Mouse (Mus musculus): Measurements from ENCODE around the gene 9930022D16Rik.

Gene 9930022D16Rik

DNA sequence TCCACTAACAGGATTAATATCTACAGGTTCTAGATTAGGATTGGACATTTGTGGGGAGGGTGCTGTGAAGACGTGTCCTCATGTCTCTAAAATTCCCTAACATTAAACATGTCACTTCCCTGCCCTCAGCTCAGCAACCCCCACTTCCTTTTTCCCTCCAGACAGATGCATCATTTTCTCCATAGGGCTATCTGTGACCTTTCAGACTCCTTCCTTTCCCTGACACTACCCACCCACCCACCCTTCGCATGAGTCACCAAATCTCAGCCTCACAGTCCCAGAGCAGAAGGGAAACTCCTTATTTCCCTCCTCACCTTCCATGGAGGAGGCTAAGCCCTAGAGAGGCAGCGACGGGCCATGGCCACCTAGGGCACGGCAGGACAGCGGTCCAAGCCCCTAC lies at the start of gene 9930022D16Rik:
TSS of gene 9930022D16Rik (plus strand) at position 301 of the 400 bp plus-strand sequence.
- DNase-seq: no peak

- DNase-seq: no peak
Measured at GRCm38 (mm10) chr11:109364337-109364736, 49.4 kb upstream of the 9930022D16Rik start.

- DNase-seq: no peak
Measured at GRCm38 (mm10) chr11:109364881-109365280, 48.8 kb upstream of the 9930022D16Rik start.

DNA sequence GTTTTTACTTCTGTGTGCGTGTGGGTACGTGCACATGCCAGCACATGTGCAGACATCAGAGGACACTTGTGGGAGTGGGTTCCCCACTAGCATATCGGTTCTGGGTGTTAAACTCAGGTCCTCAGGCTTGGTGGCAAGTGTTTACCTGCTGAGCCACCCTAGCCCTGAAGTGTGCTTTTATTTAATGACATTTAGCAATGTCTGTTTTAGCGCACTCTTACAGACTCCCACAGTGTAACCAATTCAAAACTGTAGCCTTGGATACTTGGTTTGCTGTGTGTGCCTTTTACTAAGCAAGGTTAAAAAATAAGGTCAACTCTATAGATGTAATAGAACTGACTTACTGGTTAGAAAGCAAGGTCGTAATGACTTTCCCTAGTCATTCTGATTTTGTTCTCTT lies 47.9 kb upstream of the 9930022D16Rik start:
- no peak for DNase-seq

DNA sequence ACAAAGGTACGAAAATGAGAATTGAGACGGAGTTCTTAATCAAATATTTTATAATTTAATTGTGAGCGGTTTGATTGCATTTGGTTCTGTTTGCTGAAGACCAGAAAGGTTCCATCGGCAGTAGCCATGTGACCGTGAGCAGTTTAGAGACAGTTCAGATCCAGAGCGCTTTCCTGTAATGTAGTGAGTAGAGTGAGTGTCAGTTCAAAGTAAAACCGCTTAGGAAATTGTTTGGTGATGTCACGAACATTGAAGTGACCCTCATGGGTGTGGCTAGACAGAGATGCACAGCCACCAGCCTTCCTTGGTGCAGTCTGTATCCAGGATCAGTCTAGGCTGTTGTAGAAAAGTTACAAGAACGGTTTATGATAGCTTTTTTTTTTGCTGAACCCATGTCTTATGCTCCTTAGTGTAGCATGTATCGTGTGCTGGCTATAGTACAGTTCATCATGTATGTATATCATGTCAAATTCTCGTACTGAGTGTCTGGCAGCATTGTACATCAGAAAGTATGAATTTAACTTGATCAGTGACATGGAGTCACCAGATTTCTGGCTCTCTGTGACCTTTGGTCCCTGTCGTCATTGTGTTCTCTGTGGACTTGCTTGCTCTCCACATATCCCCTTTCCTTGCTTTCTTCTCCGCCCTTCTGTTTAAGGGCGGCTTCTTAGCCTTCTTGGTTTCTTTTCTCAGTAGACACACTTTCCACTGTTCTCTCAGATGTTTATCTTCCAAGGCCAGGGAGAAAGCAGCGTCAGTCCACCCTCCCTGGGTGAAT lies 46.7 kb upstream of the 9930022D16Rik start:
- DNase-seq: no peak

- DNase-seq: no peak
Measured at GRCm38 (mm10) chr11:109369026-109369637, 44.6 kb upstream of the 9930022D16Rik start.

DNA sequence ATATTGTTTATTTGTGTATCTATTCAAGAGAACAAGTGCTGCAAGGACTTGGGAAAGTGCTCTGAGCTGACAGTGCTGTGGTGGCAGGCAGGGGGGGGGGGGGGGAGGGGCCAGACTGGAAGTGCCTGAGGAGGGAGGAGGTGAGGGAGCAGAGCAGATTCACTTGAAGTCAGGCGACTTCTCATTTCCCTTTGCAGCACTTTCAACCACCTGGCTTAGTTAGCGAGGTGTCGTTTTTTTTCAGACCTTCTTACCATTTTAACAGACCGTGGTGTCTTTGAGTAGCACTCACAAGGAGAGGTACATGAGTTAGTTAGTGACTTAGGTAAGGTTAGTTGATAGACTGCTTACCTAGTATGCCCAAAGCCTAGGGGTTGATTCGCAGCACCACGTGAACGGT lies 38.3 kb upstream of the 9930022D16Rik start:
- no peak for DNase-seq

DNA sequence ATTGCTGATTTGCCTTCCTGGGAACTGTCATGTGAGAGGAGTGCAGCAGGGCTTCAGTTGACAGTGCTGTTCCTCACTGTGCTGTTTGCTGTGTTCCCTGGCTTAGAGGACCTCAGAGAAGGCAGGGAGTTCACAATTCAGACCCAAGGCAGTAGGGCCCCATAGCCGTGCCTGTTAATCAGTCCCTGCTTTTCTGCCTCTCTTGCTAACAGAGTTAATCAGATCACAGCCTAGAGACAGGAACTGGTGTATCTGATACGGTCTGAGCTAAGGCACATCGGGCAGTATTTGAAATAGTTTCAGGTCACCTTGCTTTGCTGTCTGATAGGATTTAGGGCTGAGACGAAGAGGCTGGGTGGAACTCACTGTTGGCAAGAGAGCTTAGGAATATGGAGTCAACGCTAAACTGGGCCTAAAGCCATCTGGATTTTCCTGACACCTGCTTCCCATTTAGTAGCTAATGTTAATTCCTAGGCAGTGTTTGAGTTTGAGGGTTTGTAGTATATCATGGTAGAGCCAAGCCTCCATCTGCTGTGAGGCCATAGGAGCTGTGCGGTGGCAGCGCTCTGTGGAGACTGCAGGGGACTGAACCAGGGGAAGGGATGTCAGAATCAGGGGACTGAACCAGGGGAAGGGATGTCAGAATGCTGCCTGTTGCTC lies 37.1 kb upstream of the 9930022D16Rik start:
- DNase-seq: no peak

GRCm38 (mm10) chr11:109377477-109377876 lies 36.2 kb upstream of the 9930022D16Rik start:
- no peak for DNase-seq

DNA sequence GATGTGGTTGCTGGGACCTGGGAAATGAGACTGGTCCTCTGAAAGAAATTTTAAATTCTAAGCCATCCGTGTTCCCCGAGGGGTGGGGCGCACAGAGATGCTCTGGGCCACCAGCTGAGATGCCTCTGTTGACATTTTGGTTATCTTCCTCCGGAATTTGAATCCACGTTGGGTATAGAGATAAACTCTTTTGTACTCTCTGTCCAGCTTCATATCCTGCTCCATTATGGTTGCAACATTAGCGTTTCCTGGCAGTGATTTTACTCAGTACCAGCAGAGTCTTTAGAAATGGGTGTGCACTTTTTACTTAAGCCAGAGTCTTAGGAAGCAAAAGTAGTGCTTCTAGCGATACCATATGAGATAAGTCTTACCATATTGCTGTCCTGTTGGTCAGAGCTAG lies 35.7 kb upstream of the 9930022D16Rik start:
- DNase-seq: no peak

DNA sequence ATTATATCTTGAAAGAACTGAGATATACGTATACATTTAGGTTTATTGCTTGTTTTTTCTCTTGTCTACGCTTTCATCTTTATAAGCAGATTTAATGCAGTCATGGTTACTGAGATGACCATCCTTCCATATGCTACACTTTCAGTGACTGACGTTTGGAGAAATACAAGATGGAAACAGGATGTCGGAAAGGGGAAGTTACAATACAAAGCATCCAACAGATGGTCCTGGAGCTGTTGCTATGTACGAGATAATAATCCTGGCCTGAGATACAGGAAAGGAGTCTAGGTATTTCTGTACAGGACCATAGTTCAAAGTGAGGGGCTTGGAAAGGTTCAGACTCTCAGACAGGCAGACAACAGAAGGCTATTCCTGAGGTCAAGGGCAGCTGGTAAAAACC lies 33.1 kb upstream of the 9930022D16Rik start:
- DNase-seq: no peak

- no peak for DNase-seq
Measured at GRCm38 (mm10) chr11:109385296-109385695, 28.4 kb upstream of the 9930022D16Rik start.

DNA sequence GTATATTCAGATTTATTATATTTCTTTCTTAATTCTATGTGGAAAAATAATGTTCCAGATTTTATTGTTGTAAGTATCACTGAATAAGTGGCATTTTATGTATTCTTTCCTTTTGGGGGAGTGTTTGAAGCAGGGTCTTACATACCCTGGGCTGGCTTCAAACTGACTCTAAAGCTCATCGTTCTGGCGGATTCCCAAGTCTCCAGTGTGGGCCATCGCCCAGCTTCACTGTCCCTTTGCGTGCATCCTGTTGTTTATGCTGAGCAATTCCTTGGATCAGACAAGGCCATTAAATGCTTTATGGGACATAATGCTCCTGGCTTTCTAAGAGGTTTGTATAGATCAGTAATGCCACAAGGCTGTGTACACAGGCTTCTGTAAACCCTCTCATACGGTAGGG lies 24.7 kb upstream of the 9930022D16Rik start:
- DNase-seq: no peak

DNA sequence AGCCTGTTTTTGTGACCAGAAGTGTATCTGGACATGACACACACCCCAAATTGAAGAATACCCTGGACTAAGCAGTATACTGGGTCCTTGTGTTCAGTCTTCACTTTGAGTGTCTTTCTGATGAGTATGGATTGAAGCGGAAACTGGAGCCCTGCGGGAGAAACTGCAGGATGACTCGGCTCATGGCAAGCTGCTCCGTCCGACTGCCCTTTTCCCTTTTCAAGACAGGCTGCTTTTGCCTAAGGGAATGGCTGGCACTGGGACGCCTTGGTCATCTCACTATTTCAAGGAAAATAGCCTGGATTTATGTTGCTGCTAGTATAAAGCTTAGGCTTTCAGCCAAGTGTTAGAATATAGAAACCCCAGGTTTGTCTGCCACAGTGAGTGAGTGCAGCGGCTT lies 22.5 kb upstream of the 9930022D16Rik start:
- no peak for DNase-seq

DNA sequence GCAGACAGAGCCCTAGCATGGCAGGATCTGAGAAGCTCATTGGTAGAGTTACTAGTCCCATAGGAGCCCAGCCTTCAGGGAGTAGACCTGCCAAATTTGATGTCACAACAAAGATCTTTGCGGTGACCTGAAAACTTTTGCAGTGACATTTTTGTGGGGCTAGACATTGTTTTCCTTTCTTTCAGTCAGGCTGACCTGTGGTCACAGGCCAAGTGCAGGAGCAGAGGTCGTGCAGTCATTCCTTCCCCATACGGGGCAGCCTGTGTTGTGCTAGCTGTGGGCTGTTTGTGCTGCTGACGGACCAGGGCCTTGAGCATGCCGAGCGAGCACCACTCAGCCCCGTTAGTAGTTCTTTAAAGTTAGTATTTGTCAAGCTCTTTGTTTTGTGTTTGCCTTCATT lies 22.0 kb upstream of the 9930022D16Rik start:
- DNase-seq: no peak

DNA sequence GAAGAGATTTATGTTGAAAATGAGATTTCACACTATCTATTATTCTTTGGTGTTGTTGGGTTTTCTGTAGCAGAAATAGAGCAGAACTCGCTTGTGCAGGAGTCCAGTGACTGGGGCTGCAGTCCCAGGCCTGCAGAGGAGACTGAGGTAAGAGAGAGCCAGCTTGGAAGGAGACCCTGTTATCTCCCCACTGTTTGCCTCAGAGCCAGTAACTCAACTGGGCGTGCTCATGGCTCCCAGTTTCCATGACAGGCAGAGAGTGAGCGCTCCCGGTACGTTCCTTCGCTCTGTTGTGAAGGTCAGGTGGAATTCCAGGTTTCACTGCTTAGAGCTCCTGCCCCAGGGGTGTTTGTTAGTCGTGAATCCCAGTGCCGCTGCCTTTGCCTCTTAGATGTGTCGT lies 21.1 kb upstream of the 9930022D16Rik start:
- DNase-seq: no peak

DNA sequence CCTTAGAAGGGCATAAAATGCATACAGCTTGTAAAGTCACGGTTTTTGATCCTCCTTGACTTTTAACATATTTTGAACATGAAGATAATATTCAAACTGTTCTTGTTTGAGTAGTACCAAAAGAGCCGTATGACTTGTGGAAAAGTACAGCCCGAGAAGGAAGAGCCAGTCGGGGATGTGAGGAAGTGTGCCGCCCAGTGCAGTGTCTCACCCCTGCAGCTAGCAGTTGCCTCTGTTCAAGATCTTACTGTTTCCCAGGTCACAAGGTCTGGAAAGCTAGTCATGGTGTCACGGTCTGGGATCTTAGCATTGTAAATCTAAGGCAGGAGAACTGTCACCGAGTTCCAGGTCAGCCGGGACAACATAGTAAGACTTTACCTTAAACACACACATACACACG lies 19.0 kb upstream of the 9930022D16Rik start:
- DNase-seq: no peak

DNA sequence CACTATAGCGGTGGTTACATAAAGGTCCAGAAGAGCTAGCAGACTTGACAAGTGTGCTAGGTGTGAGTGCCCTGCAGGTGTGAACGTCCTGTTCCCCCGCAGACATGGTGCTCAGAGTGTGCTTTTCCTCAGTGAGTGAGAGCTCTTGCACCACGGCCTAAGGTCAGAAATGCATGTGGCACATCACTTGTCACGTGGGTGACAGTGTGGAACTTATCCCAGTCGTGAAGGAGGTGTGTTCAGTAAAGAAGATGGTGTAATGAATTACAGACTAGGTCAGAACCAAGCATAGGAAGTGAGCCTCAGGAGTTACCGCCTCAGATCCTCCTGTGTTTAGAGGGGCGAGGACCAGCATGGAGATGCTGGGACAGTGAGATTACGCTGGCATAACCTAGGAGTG lies 18.4 kb upstream of the 9930022D16Rik start:
- DNase-seq: no peak

DNA sequence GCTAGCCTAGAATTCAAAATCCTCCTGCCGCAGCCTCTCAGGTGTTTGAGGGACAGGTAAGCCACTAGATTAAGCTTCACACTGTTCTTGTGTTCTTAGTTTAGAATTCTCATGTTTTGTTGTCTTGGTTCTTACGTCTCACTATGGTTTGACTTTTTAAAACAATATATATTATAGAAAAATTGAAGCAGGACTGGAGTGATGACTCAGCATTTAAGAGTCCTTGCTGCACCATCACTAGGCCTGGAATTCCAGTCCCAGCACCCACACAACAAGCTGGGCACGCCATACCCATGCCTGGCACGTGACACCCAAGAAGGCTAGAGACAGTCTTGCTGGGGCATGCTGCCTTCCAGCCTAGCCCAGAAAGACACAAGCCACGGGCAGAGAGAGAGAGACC lies 7.3 kb upstream of the 9930022D16Rik start:
- no peak for DNase-seq

GRCm38 (mm10) chr11:109410197-109410980 lies 3.3 kb upstream of the 9930022D16Rik start:
- no peak for DNase-seq

DNA sequence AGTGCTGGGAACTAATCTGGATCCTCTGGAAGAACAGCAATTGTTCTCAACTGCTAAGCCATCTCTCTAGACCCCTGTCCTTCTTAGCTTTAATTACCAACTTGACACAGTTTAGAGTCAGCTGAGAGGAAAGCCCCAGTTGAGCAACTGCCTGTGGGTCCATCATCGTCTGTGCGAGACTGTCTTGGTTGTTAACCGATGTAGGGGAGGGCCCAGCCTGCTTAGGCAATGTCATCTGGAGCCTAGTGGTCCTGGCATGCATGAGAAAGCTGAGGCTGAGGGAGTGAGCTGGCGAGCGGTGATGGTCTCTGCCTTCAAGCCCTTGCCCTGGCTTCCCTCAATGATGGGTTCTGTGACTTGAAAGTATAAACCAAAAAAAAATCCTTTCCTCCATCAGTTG lies 1.1 kb downstream of the 9930022D16Rik start:
- no peak for DNase-seq

- no peak for DNase-seq
Measured at GRCm38 (mm10) chr11:109416709-109417420, 3.1 kb downstream of the 9930022D16Rik start.

Data from right cerebral cortex, postnatal 14 days (tissue).